Mouse (Mus musculus) lung, adult 2 months (tissue): ENCODE results near the gene Padi4. TPM values are rescaled to one million over a fixed set of nuclear protein-coding genes. Genes with fewer than 3 reads are reported as not detected.

Experiments
- DNase-seq: peaks from one replicate; pipeline ENCODE4 v3.0.0; 2022
- H3K4me1 ChIP-seq: fragments of 200-500 bp; 2 replicates; pipeline ENCODE4 v1.6.1; 2011; ENCODE audit warnings: low read length; ENCODE audit not compliant: control insufficient read depth, insufficient read depth
- H3K4me3 ChIP-seq: fragments of 200-500 bp; replicated peaks from 2 replicates; pipeline ENCODE3; 2011; ENCODE audit warnings: low read depth, mild to moderate bottlenecking, control low read depth, low read length; ENCODE audit errors: extremely low read depth
- CTCF ChIP-seq: fragments of 200-500 bp; IDR thresholded peaks from 2 replicates; pipeline ENCODE4 v1.5.1; 2011; ENCODE audit warnings: mild to moderate bottlenecking, low read length, control low read depth; ENCODE audit not compliant: insufficient read depth
- POLR2A ChIP-seq: fragments of 200-500 bp; IDR thresholded peaks from 2 replicates; pipeline ENCODE4 v1.6.1; 2011; ENCODE audit warnings: low read depth, mild to moderate bottlenecking, control low read depth, low read length, borderline replicate concordance; ENCODE audit errors: extremely low read depth
- WGBS: fragments of 180-500 bp; shearing (Covaris S2); methylation state at CpG from one replicate; pipeline ENCODE4 v1.1.7; 2018; 5-methylcytosine and 5-hydroxymethylcytosine counted together
- polyA plus RNA-seq: library from polyadenylated mRNA; depleted of rRNA; stranded (reverse); fragments of >200 nt; gene quantifications from 2 replicates; pipeline ENCODE4 v1.2.3, GENCODE M21; 2012; rRNA removed

The Padi4 gene
- polyA plus RNA-seq, result 4.5 and 9.4 TPM in 2 replicates

DNA sequence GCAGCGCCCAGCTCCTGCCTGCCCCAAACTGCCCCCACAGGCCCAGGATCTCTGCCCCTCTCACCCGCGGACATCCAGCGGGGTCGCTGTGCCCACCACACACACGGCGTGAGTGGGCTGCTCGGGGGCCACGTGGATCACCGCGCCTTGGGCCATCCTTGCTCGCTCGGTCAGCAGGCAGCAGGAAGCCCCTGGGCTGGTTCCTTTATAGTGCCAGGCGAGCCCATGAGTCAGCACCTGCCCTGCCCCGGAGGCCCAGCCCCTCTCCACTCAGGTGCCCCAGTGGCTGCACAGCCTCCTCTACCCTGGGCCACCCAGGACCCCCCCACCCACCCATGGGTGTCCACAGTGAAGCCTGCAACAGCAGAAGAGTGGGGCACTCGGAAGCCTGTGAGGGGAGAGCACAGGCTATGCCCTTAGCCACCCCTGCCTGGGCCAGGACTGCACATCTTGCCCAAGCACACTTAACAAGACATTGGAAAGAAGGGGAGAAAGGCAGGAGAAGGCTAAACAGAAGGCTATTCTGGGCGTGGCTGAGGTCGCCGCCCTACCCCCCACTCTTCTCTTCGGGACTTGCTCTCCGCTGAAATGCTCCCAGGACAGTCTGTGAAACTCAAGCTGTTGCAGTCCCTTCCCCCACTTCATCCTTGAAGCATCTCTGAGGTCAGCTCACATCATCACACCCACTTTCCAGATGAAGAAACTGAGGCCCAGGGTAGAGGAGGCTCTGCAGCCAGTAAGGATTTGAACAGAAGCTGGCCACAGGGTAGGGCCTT lies at the start of gene Padi4:
Gene Padi4 (minus strand): TSS at position 212 of the 776 bp plus-strand sequence.
- no peak for DNase-seq
- Histone ChIP-seq H3K4me3 (no peak within 1 kb of the TSS), H3K4me1 (no peaks in the 10 kb centered on the region)
- TF ChIP-seq CTCF (no peak), POLR2A (no peak)
- 79% methylated on average over 21 of the region's 21 CpGs for WGBS

DNA sequence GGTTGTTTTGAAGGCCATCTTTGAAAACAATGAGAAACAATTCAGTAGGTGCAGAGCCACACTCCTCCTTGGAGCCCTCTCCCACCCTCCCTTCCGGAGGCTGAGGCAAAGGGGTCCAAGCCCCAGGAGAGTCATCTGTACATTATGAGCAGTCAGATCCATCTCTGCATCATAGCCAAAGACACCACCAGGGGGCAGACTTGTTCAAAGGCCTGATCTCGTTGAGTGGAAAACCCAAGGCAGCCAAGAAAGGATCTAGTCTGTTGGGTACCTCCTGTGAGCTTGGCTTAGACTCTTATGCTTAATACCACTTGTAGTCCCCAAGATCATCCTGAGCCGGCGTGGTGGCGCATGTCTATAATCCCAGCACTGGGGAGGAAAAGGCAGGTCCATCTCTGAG lies 48.0 kb upstream of the Padi4 start:
- Histone ChIP-seq H3K4me3 (no peak overlapping the region), H3K4me1 (no peaks in the 10 kb centered on the region)
- DNase-seq, result peak; percentile 37
- no peak for TF ChIP-seq POLR2A
- 70% methylated on average over 5 of the region's 5 CpGs for WGBS

- DNase-seq, result no peak
- 94% methylated on average over 8 of the region's 8 CpGs for WGBS
- Histone ChIP-seq H3K4me3 (no peak overlapping the region), H3K4me1 (peaks cover 4% of the 10 kb centered on the region; the same call in 1 of the 2 replicates)
- no peak for TF ChIP-seq POLR2A
- no peak for TF ChIP-seq CTCF
Observed at GRCm38 (mm10) chr4:140817413-140817812, 43.4 kb upstream of the Padi4 start.

DNA sequence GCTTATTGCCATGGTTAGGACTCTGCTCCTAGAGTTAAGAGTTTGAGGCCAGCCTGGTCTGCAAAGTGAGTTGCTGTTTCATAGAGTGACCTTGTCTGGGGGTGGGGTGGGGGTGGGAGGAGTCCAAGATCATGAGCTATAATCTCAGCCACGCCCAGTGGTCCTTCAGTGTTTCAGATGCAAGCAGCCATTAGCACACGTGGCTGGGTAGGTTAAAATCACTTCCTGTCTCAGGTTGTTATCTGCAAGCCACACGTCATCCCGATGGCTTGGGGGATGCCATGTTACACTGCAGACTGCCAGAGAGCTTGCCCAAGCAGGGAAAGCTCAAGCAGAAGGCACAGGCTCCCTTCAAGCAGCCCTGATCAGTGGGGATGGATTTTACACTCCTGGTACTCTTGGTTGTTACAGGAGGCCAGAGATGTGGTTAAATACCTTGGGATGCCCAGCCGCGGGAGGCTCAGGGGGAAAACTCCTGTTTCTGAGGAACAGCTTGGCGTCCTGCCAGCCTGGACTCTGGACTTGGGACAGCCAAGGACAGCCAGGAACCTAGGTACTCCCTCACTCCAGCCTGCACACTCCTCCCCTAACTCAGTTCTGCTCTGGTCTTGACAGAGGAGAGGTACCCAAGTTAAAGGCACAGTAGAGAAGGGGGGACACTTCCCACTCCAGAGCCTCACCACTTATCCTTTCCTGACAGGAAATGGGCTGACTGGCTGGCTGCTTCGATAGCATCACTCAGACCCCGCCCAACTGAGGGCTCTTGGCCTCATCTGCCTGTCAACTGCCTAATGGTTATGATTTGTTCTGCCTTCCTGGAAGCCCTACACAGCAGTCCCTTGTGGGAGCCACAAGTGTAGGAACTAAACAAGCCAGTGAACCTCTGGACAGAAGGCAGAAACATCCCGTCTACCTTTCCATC lies 42.2 kb upstream of the Padi4 start:
- TF ChIP-seq POLR2A (no peak), CTCF (no peak)
- peak; percentile 10 for DNase-seq
- WGBS, result 20% methylated on average over 10 of the region's 10 CpGs

DNA sequence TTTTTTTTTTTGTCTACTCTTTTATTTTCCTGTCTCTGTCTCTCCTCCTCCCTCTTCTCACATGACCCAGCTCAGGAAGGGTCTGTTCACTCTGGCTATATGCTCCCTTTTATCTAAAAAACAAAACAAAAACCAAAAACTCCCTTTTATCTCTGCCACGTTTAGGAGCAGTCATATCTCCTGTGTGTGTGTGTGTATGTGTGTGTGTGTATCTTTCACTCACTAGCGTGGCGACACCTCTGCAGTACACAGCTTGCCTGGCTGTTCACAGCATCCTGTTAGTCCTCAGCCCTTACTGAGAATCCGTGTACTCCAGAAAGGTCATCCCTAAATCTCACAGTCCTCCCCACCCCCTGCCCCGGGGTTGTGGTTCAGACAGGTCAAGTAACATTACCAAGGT lies 41.5 kb upstream of the Padi4 start:
- TF ChIP-seq POLR2A (no peak), CTCF (no peak)
- Histone ChIP-seq H3K4me1 (peaks cover 4% of the 10 kb centered on the region; the same call in 1 of the 2 replicates), H3K4me3 (no peak overlapping the region)
- 47% methylated on average over 5 of the region's 5 CpGs for WGBS
- DNase-seq, result no peak

More for the DNA sequence above, 42.2 kb upstream of the Padi4 start:
- Histone ChIP-seq H3K4me1 (peaks cover 4% of the 10 kb centered on the region; the same call in 1 of the 2 replicates), H3K4me3 (no peak overlapping the region)

DNA sequence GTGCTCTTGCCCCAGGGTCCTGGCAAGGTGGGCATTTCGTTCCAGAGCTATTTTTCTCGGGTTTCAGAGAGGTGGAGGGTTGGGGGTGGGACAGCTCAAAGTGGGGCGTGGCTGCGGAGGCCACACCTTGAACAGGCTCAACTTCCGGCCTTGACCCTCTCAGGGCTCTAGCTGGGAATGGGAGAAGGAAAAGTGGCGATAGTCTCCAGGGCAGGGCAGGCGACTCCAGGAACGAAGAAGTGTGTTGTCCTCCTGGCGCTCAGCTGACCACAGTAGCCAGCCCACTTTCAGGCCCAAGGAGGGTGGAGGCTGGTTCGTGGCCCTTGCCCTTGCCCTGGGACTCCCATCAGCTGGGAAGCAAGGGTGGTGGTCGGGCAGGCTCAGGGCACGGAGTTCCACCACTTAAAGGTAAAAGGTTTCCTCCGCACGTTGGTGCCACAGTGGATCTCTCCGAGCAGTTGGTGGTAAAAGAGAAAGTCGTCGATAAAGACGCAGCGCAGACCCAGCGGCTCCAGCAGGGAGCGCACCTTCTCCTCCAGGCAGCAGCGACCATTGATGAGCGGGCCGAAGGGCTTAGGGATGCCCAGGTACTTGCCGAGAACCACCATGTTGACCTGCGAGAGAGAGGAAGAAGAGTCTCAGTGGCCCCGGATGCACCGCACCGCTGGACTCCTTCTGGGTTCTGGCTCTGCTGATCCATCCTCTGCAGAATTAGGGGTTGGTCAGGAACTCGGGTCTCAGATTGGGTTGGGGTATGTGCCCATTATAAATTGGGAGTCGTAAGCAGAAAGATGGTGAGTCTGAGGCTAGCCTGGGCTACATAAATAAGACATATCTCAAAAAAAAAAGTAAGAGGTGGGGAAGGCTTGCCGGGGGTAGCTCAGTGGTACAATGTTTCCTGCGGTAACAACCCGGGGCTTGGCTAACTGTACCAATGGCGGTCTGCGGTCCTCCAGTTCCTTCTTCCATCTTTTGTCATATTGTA lies 40.5 kb upstream of the Padi4 start:
- WGBS, result 24% methylated on average over 36 of the region's 36 CpGs
- peak; percentile 46 for DNase-seq
- TF ChIP-seq CTCF, result peak; percentile 23; the same call in 1 of the 2 replicates
- peak; percentile 34; the same call in 1 of the 2 replicates for TF ChIP-seq POLR2A
- Histone ChIP-seq H3K4me1 (peaks cover 4% of the 10 kb centered on the region; the same call in 1 of the 2 replicates), H3K4me3 (peak overlapping the region; percentile 64)

DNA sequence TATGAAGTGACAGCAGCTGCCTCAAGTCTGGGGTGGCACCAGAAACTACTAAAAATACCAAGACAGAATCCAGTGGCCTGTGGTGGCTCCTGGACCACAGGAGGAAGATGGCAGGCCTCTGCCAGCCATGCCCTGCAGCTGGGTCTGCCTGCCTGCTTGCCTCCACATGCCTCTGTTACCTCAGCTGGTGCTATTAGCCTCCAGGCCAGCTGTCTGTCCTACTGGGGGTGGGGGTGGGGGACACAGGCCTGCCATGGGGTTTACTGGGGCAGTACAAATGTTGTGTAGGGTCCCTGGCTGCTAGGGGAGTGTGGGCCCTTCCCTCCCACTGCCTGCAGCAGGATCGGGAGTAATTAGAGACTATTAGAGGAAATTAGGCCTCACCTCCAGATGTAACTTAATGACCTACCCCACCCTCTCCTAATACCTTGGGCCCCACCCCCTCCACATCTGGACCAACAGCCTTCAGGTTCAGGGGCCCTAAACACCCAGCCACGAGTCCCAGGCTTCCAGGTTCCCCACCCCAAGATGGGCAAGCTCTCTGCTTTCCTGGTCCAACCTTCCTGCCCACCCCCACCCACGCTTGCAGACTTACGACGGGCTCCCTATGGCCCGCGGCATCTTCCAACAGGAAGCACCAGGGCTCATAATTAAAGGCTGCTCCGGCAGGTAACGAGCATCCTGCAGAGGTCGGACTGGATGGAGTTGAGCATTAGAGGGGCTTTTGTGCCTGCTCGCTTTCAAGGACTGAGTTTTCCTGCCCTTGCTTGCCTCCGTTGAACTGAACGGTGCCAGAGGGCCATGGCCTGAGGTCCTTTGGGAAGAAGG lies 39.5 kb upstream of the Padi4 start:
- TF ChIP-seq POLR2A, result no peak
- TF ChIP-seq CTCF, result no peak
- WGBS, result 42% methylated on average over 13 of the region's 13 CpGs
- peak; percentile 9 for DNase-seq
- Histone ChIP-seq H3K4me1 (peaks cover 4% of the 10 kb centered on the region; the same call in 1 of the 2 replicates), H3K4me3 (peak overlapping the region; percentile 64)

DNA sequence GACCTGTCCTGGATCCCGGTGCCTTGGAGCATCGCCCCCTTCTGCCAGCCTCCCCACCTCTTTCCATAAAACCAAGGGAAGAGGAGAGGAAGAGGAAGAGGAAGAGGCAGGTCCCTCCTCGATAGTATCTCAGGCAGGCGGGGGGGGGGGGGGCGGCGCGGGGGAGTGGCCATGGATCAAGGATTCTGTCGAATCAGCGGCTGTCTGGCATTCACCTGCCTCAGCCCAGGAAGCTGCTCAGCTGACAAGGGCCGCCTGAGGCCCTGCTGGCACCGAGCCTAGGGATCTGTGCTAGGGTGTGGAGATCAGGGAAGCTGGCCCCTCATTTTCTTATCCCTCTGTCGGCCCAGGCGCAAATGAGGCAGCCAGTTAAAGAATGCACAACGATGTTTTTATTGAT lies 38.6 kb upstream of the Padi4 start:
- Histone ChIP-seq H3K4me1 (peaks cover 4% of the 10 kb centered on the region; the same call in 1 of the 2 replicates), H3K4me3 (no peak overlapping the region)
- DNase-seq, result no peak
- TF ChIP-seq CTCF (no peak), POLR2A (no peak)
- 26% methylated on average over 11 of the region's 14 CpGs for WGBS
